Mouse (Mus musculus): ENCODE measurements around the gene Bmpr1b. TPM values are rescaled to one million over a fixed set of nuclear protein-coding genes. Genes with fewer than 3 reads are reported as not detected.
A peak's percentile ranks its signal among the peaks of the same experiment; 100 is the strongest.

The Bmpr1b gene
- total and polyA plus RNA-seq, 3 experiments = 0.04 TPM; not detected in 1

- Histone ChIP-seq H3K27me3 (replicated peaks) (no peaks in the 10 kb centered on the region), H3K4me1 (ENCODE audit: control insufficient read depth in 1 of 2, insufficient read depth in 2 of 2) (peaks cover 12 to 25% of the 10 kb centered on the region in 2 experiments), H3K9ac (ENCODE audit: insufficient read depth, low read depth) (no peak overlapping the region), H3K36me3 (replicated peaks in 1 of 2; ENCODE audit: control insufficient read depth in 1 of 2, insufficient read depth in 1 of 2, low read length in 1 of 2) (no peaks in the 10 kb centered on the region), H3K79me2 (replicated peaks; ENCODE audit: control insufficient read depth, extremely low read depth, insufficient read depth, poor library complexity, severe bottlenecking) (no peaks in the 10 kb centered on the region), H3K4me2 (ENCODE audit: insufficient read depth, low read depth, poor library complexity, severe bottlenecking) (no peak overlapping the region), H3K4me3 (replicated peaks in 1 of 3; ENCODE audit: low read depth in 2 of 3, low read length in 2 of 3, poor library complexity in 1 of 3) (no peak overlapping the region), H3K27ac (ENCODE audit: insufficient read depth, low read depth) (no peak overlapping the region), H3K9me3 (replicated peaks; ENCODE audit: low read length) (no peaks in the 10 kb centered on the region)
- TF ChIP-seq CHD1 (IDR thresholded peaks at IDR 0.05; ENCODE audit: low read depth, low read length) (no peak), IRF4 (IDR thresholded peaks at IDR 0.05; ENCODE audit: low read depth, low read length) (0 out of 2 replicates have a peak, but pooled peaks have one; percentile 26), ZC3H11A (IDR thresholded peaks at IDR 0.05; ENCODE audit: low read depth, low read length) (no peak)
- no peak for DNase-seq (ENCODE audit: extremely low read depth)
- in situ Hi-C loops (cut with MboI; ENCODE audit: low pct_ligation_motif_present, low pct_unique_long_range_greater_than_20kb, low sequenced_read_pairs) (no loop called here), dilution Hi-C loops (cut with MboI; ENCODE audit: extremely low pct_ligation_motif_present, extremely low pct_unique_long_range_greater_than_20kb, low sequenced_read_pairs) (no loop called here)
These were observed 7.8 kb downstream of the Bmpr1b start for GRCm38 (mm10) chr3:142161405-142161804.

GRCm38 (mm10) chr3:142151980-142152379 lies 17.2 kb downstream of the Bmpr1b start:
- Histone ChIP-seq H3K79me2 (replicated peaks; ENCODE audit: control insufficient read depth, extremely low read depth, insufficient read depth, poor library complexity, severe bottlenecking) (no peaks in the 10 kb centered on the region), H3K4me1 (ENCODE audit: control insufficient read depth in 1 of 2, insufficient read depth in 2 of 2) (no peaks in the 10 kb centered on the region), H3K4me3 (replicated peaks in 1 of 3; ENCODE audit: low read depth in 2 of 3, low read length in 2 of 3, poor library complexity in 1 of 3) (no peak overlapping the region), H3K36me3 (replicated peaks in 1 of 2; ENCODE audit: control insufficient read depth in 1 of 2, insufficient read depth in 1 of 2, low read length in 1 of 2) (no peaks in the 10 kb centered on the region), H3K4me2 (ENCODE audit: insufficient read depth, low read depth, poor library complexity, severe bottlenecking) (peak overlapping the region; percentile 31; the same call in 1 of the 2 replicates), H3K27me3 (replicated peaks) (no peaks in the 10 kb centered on the region), H3K9ac (ENCODE audit: insufficient read depth, low read depth) (no peak overlapping the region), H3K9me3 (replicated peaks; ENCODE audit: low read length) (no peaks in the 10 kb centered on the region), H3K27ac (ENCODE audit: insufficient read depth, low read depth) (no peak overlapping the region)
- in situ Hi-C loops (cut with MboI; ENCODE audit: low pct_ligation_motif_present, low pct_unique_long_range_greater_than_20kb, low sequenced_read_pairs) = no loop called here
- no peak for DNase-seq (ENCODE audit: extremely low read depth)
- dilution Hi-C loops (cut with MboI; ENCODE audit: extremely low pct_ligation_motif_present, extremely low pct_unique_long_range_greater_than_20kb, low sequenced_read_pairs) = no loop called here
- TF ChIP-seq ZNF384 (IDR thresholded peaks at IDR 0.05; ENCODE audit: low read depth, low read length) (no peak), CHD1 (IDR thresholded peaks at IDR 0.05; ENCODE audit: low read depth, low read length) (0 out of 2 replicates have a peak, but pooled peaks have one; percentile 47), RAD21 (IDR thresholded peaks at IDR 0.05; ENCODE audit: low read depth, low read length) (no peak), MAX (IDR thresholded peaks at IDR 0.05; ENCODE audit: low read length) (no peak)

DNA sequence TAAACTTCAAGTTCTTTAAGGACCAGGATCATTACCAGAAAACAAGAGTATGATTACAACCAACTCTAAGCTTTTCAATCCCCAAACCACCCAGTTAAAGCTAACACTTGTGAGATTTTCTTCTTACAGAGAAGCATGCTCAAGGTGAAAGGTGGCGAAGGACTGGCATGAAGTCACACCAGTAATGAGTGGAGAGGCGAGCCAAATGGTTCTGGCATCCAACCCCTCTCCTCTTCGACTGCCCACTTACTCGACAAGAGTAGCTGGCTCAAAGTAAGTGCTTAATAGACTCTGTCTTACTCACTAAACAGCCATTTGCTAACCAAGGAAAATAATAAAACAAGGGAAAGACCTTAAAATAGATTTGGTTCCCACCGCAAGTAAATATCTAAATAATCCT lies 30.4 kb downstream of the Bmpr1b start:
- H3K27me3 ChIP-seq (replicated peaks) = no peaks in the 10 kb centered on the region
- no peak overlapping the region for H3K4me2 ChIP-seq (ENCODE audit: insufficient read depth, low read depth, poor library complexity, severe bottlenecking)
- no peaks in the 10 kb centered on the region for H3K79me2 ChIP-seq (replicated peaks; ENCODE audit: control insufficient read depth, extremely low read depth, insufficient read depth, poor library complexity, severe bottlenecking)
- no peak for DNase-seq (ENCODE audit: extremely low read depth)
- no peak overlapping the region for H3K4me3 ChIP-seq (replicated peaks in 1 of 3; ENCODE audit: low read depth in 2 of 3, low read length in 2 of 3, poor library complexity in 1 of 3)
- H3K4me1 ChIP-seq (ENCODE audit: control insufficient read depth in 1 of 2, insufficient read depth in 2 of 2) = no peaks in the 10 kb centered on the region
- no peaks in the 10 kb centered on the region for H3K36me3 ChIP-seq (replicated peaks in 1 of 2; ENCODE audit: control insufficient read depth in 1 of 2, insufficient read depth in 1 of 2, low read length in 1 of 2)
- H3K9ac ChIP-seq (ENCODE audit: insufficient read depth, low read depth) = no peak overlapping the region
- TF ChIP-seq NRF1 (IDR thresholded peaks at IDR 0.05; ENCODE audit: low read depth, low read length) (no peak), POLR2A (IDR thresholded peaks at IDR 0.05; ENCODE audit: low read depth, low read length) (no peak), E2F4 (IDR thresholded peaks at IDR 0.05; ENCODE audit: insufficient replicate concordance, low read depth, low read length) (no peak), CHD1 (IDR thresholded peaks at IDR 0.05; ENCODE audit: low read depth, low read length) (no peak), RCOR1 (conservative IDR thresholded peaks at IDR 0.05; ENCODE audit: low read depth, low read length) (no peak), USF2 (conservative IDR thresholded peaks at IDR 0.05; ENCODE audit: low read depth, low read length) (no peak), MYC (IDR thresholded peaks at IDR 0.05; ENCODE audit: low read depth, low read length) (no peak), MAZ (IDR thresholded peaks at IDR 0.05; ENCODE audit: low read depth, low read length) (no peak)
- in situ Hi-C loops (cut with MboI; ENCODE audit: low pct_ligation_motif_present, low pct_unique_long_range_greater_than_20kb, low sequenced_read_pairs) (no loop called here), dilution Hi-C loops (cut with MboI; ENCODE audit: extremely low pct_ligation_motif_present, extremely low pct_unique_long_range_greater_than_20kb, low sequenced_read_pairs) (no loop called here)
- H3K9me3 ChIP-seq (replicated peaks; ENCODE audit: low read length) = no peaks in the 10 kb centered on the region
- H3K27ac ChIP-seq (ENCODE audit: insufficient read depth, low read depth) = no peak overlapping the region

All from CH12.LX (cell line).